Mouse (Mus musculus) kidney, embryonic 16.5 days (tissue): Measurements from ENCODE around the gene Setd1a. TPM values are rescaled to one million over a fixed set of nuclear protein-coding genes. Genes with fewer than 3 reads are reported as not detected.

ENCODE experiments used
- ATAC-seq: fragments of 200-750 bp; cut with Nextera tagmentation; 2 replicates; pipeline ENCODE4 v1.8.0; 2017; ENCODE audit warnings: moderate TSS enrichment; ENCODE audit not compliant: low FRiP score, low TSS enrichment
- H3K27ac ChIP-seq: fragments of 300-500 bp; sonication (generic); 2 replicates; pipeline ENCODE4 v1.5.1; 2014; ENCODE audit warnings: low read length
- H3K27me3 ChIP-seq: fragments of 300-500 bp; sonication (generic); 2 replicates; pipeline ENCODE4 v1.6.1; 2014; ENCODE audit warnings: low read length, control low read depth, mixed read lengths; ENCODE audit not compliant: insufficient read depth
- H3K36me3 ChIP-seq: fragments of 300-500 bp; sonication (generic); 2 replicates; pipeline ENCODE4 v1.6.1; 2014; ENCODE audit warnings: low read length, control low read depth, mixed read lengths; ENCODE audit not compliant: insufficient read depth
- H3K4me1 ChIP-seq: fragments of 300-500 bp; sonication (generic); 2 replicates; pipeline ENCODE4 v1.6.1; 2014; ENCODE audit warnings: low read length, control low read depth, mixed read lengths; ENCODE audit not compliant: insufficient read depth
- H3K4me2 ChIP-seq: fragments of 300-500 bp; sonication (generic); replicated peaks from 2 replicates; pipeline ENCODE4 v1.6.1; 2014; ENCODE audit warnings: low read depth, low read length
- H3K4me3 ChIP-seq: fragments of 300-500 bp; sonication (generic); 2 replicates; pipeline ENCODE4 v1.5.1; 2014; ENCODE audit warnings: mild to moderate bottlenecking, low read length
- H3K9ac ChIP-seq: fragments of 300-500 bp; sonication (generic); replicated peaks from 2 replicates; pipeline ENCODE4 v1.6.1; 2014; ENCODE audit warnings: low read length
- H3K9me3 ChIP-seq: fragments of 300-500 bp; sonication (generic); 2 replicates; pipeline ENCODE4 v1.6.1; 2016; ENCODE audit warnings: low read length, control low read depth
- WGBS: fragments of 180-500 bp; shearing (Covaris S2); extraction: QIAGEN DNeasy Blood & Tissue Kit; methylation state at CpG from one replicate; pipeline ENCODE4 v1.1.7; 2014; 5-methylcytosine and 5-hydroxymethylcytosine counted together
- polyA plus RNA-seq: library from polyadenylated mRNA; unstranded; fragments of >200 nt; fragmentation: Nextera tagmentation; extraction: Ambion mirVana; gene quantifications from 2 replicates; pipeline ENCODE4 v1.2.1, GENCODE M21; 2015

The Setd1a gene
- polyA plus RNA-seq, 1 experiment from 2014 or later = 19.4 TPM

- Histone ChIP-seq H3K36me3 (peaks cover 56% of the 10 kb centered on the region), H3K9ac (no peak overlapping the region), H3K27ac (no peak overlapping the region), H3K4me1 (0 out of 2 replicates have a peak, but pooled peaks cover 4% of the 10 kb centered on the region), H3K27me3 (no peaks in the 10 kb centered on the region), H3K4me3 (no peak overlapping the region), H3K4me2 (no peak overlapping the region), H3K9me3 (no peaks in the 10 kb centered on the region)
- peak; percentile 64 for ATAC-seq
- 29% methylated on average over 7 of the region's 7 CpGs for WGBS
These were observed 15.4 kb upstream of the Setd1a start for GRCm38 (mm10) chr7:127761026-127761425.

GRCm38 (mm10) chr7:127763642-127764041, 12.8 kb upstream of the Setd1a start:
- ATAC-seq = no peak
- 94% methylated on average over 4 of the region's 4 CpGs for WGBS

GRCm38 (mm10) chr7:127765756-127766155, 10.7 kb upstream of the Setd1a start:
- H3K4me1 ChIP-seq = peaks cover 11% of the 10 kb centered on the region
- no peaks in the 10 kb centered on the region for H3K9me3 ChIP-seq
- no peak overlapping the region for H3K4me3 ChIP-seq
- no peaks in the 10 kb centered on the region for H3K27me3 ChIP-seq
- 93% methylated on average over 2 of the region's 2 CpGs for WGBS
- no peak overlapping the region for H3K27ac ChIP-seq
- no peak overlapping the region for H3K9ac ChIP-seq
- H3K36me3 ChIP-seq = peaks cover 52% of the 10 kb centered on the region
- ATAC-seq = no peak
- no peak overlapping the region for H3K4me2 ChIP-seq

More at GRCm38 (mm10) chr7:127763642-127764041, 12.8 kb upstream of the Setd1a start:
- Histone ChIP-seq H3K36me3 (peaks cover 52% of the 10 kb centered on the region), H3K27ac (no peak overlapping the region), H3K9ac (no peak overlapping the region), H3K9me3 (no peaks in the 10 kb centered on the region), H3K4me1 (peaks cover 3% of the 10 kb centered on the region; the same call in 1 of the 2 replicates), H3K27me3 (no peaks in the 10 kb centered on the region), H3K4me2 (no peak overlapping the region), H3K4me3 (no peak overlapping the region)

GRCm38 (mm10) chr7:127766851-127767609, 9.4 kb upstream of the Setd1a start:
- Histone ChIP-seq H3K9me3 (no peaks in the 10 kb centered on the region), H3K27ac (no peak overlapping the region), H3K27me3 (no peaks in the 10 kb centered on the region), H3K4me3 (no peak overlapping the region), H3K4me1 (peaks cover 18% of the 10 kb centered on the region), H3K36me3 (peaks cover 49% of the 10 kb centered on the region), H3K4me2 (no peak overlapping the region), H3K9ac (no peak overlapping the region)
- ATAC-seq = no peak
- WGBS = 78% methylated on average over 17 of the region's 17 CpGs

- H3K36me3 ChIP-seq = peaks cover 45% of the 10 kb centered on the region
These were observed 8.7 kb upstream of the Setd1a start for GRCm38 (mm10) chr7:127767671-127768345.

GRCm38 (mm10) chr7:127768346-127768996, 8.0 kb upstream of the Setd1a start:
- H3K4me3 ChIP-seq = no peak overlapping the region
- H3K4me2 ChIP-seq = 0 out of 2 replicates have a peak overlapping the region, but pooled peaks have one; percentile 3
- peaks cover 18% of the 10 kb centered on the region for H3K4me1 ChIP-seq
- 51% methylated on average over 13 of the region's 13 CpGs for WGBS
- peak overlapping the region; percentile 54 for H3K27ac ChIP-seq
- no peaks in the 10 kb centered on the region for H3K27me3 ChIP-seq
- no peak overlapping the region for H3K9ac ChIP-seq
- ATAC-seq = no peak; the same call in 1 of the 2 replicates
- no peaks in the 10 kb centered on the region for H3K9me3 ChIP-seq
- H3K36me3 ChIP-seq = peaks cover 41% of the 10 kb centered on the region

More at GRCm38 (mm10) chr7:127767671-127768345, 8.7 kb upstream of the Setd1a start:
- Histone ChIP-seq H3K9ac (no peak overlapping the region), H3K27me3 (no peaks in the 10 kb centered on the region), H3K4me3 (no peak overlapping the region), H3K9me3 (no peaks in the 10 kb centered on the region), H3K27ac (no peak overlapping the region), H3K4me2 (no peak overlapping the region), H3K4me1 (peaks cover 18% of the 10 kb centered on the region)
- no peak for ATAC-seq
- 94% methylated on average over 19 of the region's 19 CpGs for WGBS

GRCm38 (mm10) chr7:127768997-127769593, 7.4 kb upstream of the Setd1a start:
- H3K36me3 ChIP-seq = peaks cover 35% of the 10 kb centered on the region
- peak; percentile 92 for ATAC-seq
- H3K4me3 ChIP-seq = peak overlapping the region; percentile 75
- WGBS = under 1% methylated on average over 15 of the region's 16 CpGs
- H3K9ac ChIP-seq = peak overlapping the region; percentile 90
- H3K9me3 ChIP-seq = no peaks in the 10 kb centered on the region
- H3K4me1 ChIP-seq = peaks cover 18% of the 10 kb centered on the region
- H3K27ac ChIP-seq = peak overlapping the region; percentile 95
- no peaks in the 10 kb centered on the region for H3K27me3 ChIP-seq
- peak overlapping the region; percentile 88 for H3K4me2 ChIP-seq

GRCm38 (mm10) chr7:127769651-127770038, 6.8 kb upstream of the Setd1a start, which contains the start of gene Orai3:
Orai3 (plus strand) TSS chr7:127769815.
- Histone ChIP-seq H3K4me3 (peak within 1 kb of the TSS; percentile 75), H3K27ac (peak within 1 kb of the TSS; percentile 95), H3K4me2 (peak within 1 kb of the TSS; percentile 88), H3K36me3 (peaks cover 29% of the 10 kb centered on the region), H3K9ac (peak within 1 kb of the TSS; percentile 90), H3K4me1 (peaks cover 18% of the 10 kb centered on the region), H3K27me3 (no peaks in the 10 kb centered on the region), H3K9me3 (no peaks in the 10 kb centered on the region)
- WGBS = under 1% methylated on average over 24 of the region's 24 CpGs
- ATAC-seq = peak; percentile 89
